Mouse (Mus musculus) forebrain, embryonic 10.5 days (tissue): ENCODE measurements at regions not wholly inside any gene's neighbourhood (a gene's known extent, or its start where the extent isn't known, plus 50 kb on each side); places are given as distances from the start of the nearest gene placed in this dataset.

Source experiments
- DNase-seq: peaks from one replicate; pipeline ENCODE4 v3.0.0-alpha.2; 2017; ENCODE audit warnings: low spot score; ENCODE audit errors: extremely low spot score
- H3K27ac ChIP-seq: fragments of 300-500 bp; sonication (generic); 2 replicates; pipeline ENCODE4 v1.5.1; 2016; ENCODE audit warnings: mild to moderate bottlenecking
- H3K27me3 ChIP-seq: fragments of 300-500 bp; sonication (generic); 2 replicates; pipeline ENCODE4 v1.6.1; 2016; ENCODE audit warnings: mild to moderate bottlenecking; ENCODE audit not compliant: poor library complexity, severe bottlenecking
- H3K36me3 ChIP-seq: fragments of 300-500 bp; sonication (generic); replicated peaks from 2 replicates; pipeline ENCODE4 v1.6.1; 2016; ENCODE audit warnings: mild to moderate bottlenecking, moderate library complexity
- H3K4me1 ChIP-seq: fragments of 300-500 bp; sonication (generic); 2 replicates; pipeline ENCODE4 v1.6.1; 2016
- H3K4me3 ChIP-seq: fragments of 300-500 bp; sonication (generic); 2 replicates; pipeline ENCODE4 v1.5.1; 2016; ENCODE audit warnings: mild to moderate bottlenecking, moderate library complexity
- H3K9me3 ChIP-seq: fragments of 300-500 bp; sonication (generic); 2 replicates; pipeline ENCODE4 v1.6.1; 2016; ENCODE audit warnings: mild to moderate bottlenecking, moderate library complexity
- WGBS: fragments of 180-500 bp; shearing (Covaris S2); methylation state at CpG from one replicate; pipeline ENCODE4 v1.1.7; 2016; 5-methylcytosine and 5-hydroxymethylcytosine counted together

- Histone ChIP-seq H3K9me3 (no peaks in the 10 kb centered on the region), H3K4me3 (no peak overlapping the region), H3K36me3 (no peaks in the 10 kb centered on the region), H3K27me3 (no peaks in the 10 kb centered on the region), H3K27ac (no peak overlapping the region), H3K4me1 (no peaks in the 10 kb centered on the region)
- WGBS = 86% methylated on average over 1 of the region's 1 CpGs
- no peak for DNase-seq
Observed at GRCm38 (mm10) chr14:123219590-123219989, 235.8 kb upstream of the Tmtc4 start.

- Histone ChIP-seq H3K36me3 (no peaks in the 10 kb centered on the region), H3K4me1 (no peaks in the 10 kb centered on the region), H3K27ac (no peak overlapping the region), H3K9me3 (no peaks in the 10 kb centered on the region), H3K4me3 (no peak overlapping the region), H3K27me3 (no peaks in the 10 kb centered on the region)
- DNase-seq = no peak
- WGBS = 89% methylated on average over 3 of the region's 3 CpGs
Observed at GRCm38 (mm10) chr14:123210241-123210640, 226.4 kb upstream of the Tmtc4 start.

DNA sequence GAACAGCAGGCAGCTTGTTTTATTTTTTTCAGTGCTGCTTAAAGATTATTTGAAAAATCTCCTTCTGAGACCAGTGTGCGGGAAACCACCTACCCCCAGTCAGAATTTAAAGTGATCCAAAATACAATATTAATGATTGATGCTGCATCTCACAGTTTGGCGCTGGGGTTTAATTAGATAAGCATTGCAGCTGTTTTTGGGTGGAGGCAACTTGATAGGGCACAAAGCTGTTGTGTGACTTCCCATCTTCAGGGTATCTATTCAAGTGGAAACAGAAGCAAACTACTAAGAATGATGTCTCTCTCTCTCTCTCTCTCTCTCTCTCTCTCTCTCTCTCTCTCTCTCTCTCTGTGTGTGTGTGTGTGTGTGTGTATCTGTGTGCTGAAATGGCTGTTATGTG, 219.0 kb upstream of the Tmtc4 start:
- DNase-seq = no peak
- WGBS = 89% methylated on average over 2 of the region's 2 CpGs
- Histone ChIP-seq H3K27me3 (no peaks in the 10 kb centered on the region), H3K4me3 (no peak overlapping the region), H3K9me3 (no peaks in the 10 kb centered on the region), H3K4me1 (peaks cover 9% of the 10 kb centered on the region; the same call in 1 of the 2 replicates), H3K27ac (no peak overlapping the region), H3K36me3 (no peaks in the 10 kb centered on the region)

DNA sequence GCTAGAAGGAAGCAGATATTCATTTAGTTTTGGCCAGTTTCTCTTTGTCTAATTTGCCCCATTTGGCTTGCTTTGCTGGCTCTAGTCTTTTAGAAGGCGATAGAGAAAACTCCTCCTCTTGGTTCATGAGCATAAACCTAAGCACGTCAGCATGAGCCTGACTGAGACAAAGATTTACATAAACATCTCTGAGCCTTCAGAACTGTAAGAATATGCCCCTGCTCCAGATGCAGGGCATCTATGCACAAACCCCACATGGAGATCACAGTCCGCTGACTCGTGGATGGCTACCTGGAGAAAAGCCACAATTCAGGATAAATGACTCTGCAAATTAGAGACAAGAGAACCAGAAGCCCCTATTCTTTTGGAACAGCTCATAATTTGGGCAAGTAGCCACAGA, 218.5 kb upstream of the Tmtc4 start:
- Histone ChIP-seq H3K4me3 (no peak overlapping the region), H3K27ac (0 out of 2 replicates have a peak overlapping the region, but pooled peaks have one; percentile 0), H3K36me3 (no peaks in the 10 kb centered on the region), H3K27me3 (no peaks in the 10 kb centered on the region), H3K9me3 (no peaks in the 10 kb centered on the region), H3K4me1 (peaks cover 9% of the 10 kb centered on the region; the same call in 1 of the 2 replicates)
- DNase-seq = no peak
- WGBS = 84% methylated on average over 4 of the region's 4 CpGs

DNA sequence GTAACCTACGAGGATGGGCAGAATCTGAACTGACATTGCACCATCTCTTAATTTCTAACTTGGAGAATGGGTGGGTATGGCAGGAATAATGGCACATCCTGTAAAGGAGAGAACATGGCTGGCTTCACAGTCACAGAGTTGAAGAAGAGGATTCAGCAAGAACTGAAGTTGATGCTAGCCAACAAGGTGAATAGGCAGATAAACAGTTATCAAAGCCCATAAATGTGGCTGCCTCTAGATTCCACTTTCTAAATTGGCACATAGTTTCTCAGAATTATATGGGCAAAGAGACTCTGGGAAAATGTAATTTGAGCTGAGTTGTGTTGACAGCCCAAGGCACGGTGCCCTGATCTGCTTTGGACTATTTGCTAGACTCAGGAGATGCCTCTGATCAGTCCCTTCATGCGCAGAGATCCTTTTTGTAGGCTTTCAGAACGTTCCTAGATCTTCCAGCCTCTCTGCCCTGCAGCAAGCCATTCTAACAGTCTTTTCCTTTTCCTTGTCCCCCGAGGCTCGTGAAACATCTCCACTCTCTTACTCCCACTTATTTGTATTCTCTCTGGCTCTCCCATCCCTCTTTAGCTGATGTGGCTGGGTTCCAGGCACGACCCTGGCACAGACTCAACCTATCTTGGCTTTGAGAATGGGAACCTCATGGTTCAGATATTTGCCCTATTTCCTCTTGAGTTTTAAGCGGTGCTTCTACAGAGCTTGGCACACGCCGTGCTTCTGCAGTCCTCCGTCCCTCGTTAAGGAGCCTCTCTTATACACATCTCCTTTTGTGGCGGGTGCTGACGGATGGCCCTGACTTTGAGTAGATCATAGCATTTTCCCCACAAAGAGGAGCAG, 217.8 kb upstream of the Tmtc4 start:
- H3K9me3 ChIP-seq = no peaks in the 10 kb centered on the region
- 80% methylated on average over 14 of the region's 14 CpGs for WGBS
- 0 out of 2 replicates have a peak overlapping the region, but pooled peaks have one; percentile 0 for H3K27ac ChIP-seq
- H3K27me3 ChIP-seq = no peaks in the 10 kb centered on the region
- no peak overlapping the region for H3K4me3 ChIP-seq
- no peak for DNase-seq
- H3K4me1 ChIP-seq = peaks cover 9% of the 10 kb centered on the region; the same call in 1 of the 2 replicates
- H3K36me3 ChIP-seq = no peaks in the 10 kb centered on the region

GRCm38 (mm10) chr14:123199111-123199510, 215.3 kb upstream of the Tmtc4 start:
- no peaks in the 10 kb centered on the region for H3K36me3 ChIP-seq
- DNase-seq = no peak
- no peak overlapping the region for H3K27ac ChIP-seq
- H3K4me3 ChIP-seq = no peak overlapping the region
- H3K27me3 ChIP-seq = no peaks in the 10 kb centered on the region
- peaks cover 9% of the 10 kb centered on the region; the same call in 1 of the 2 replicates for H3K4me1 ChIP-seq
- H3K9me3 ChIP-seq = no peaks in the 10 kb centered on the region
- WGBS = 66% methylated on average over 3 of the region's 3 CpGs

- H3K27ac ChIP-seq = no peak overlapping the region
- H3K4me1 ChIP-seq = no peaks in the 10 kb centered on the region
- H3K36me3 ChIP-seq = no peaks in the 10 kb centered on the region
- no peaks in the 10 kb centered on the region for H3K9me3 ChIP-seq
- 85% methylated on average over 2 of the region's 2 CpGs for whole genome bisulfite sequencing
- no peaks in the 10 kb centered on the region for H3K27me3 ChIP-seq
- no peak for DNase-seq
- H3K4me3 ChIP-seq = no peak overlapping the region
Observed at GRCm38 (mm10) chr14:123192574-123192973, 208.7 kb upstream of the Tmtc4 start.

DNA sequence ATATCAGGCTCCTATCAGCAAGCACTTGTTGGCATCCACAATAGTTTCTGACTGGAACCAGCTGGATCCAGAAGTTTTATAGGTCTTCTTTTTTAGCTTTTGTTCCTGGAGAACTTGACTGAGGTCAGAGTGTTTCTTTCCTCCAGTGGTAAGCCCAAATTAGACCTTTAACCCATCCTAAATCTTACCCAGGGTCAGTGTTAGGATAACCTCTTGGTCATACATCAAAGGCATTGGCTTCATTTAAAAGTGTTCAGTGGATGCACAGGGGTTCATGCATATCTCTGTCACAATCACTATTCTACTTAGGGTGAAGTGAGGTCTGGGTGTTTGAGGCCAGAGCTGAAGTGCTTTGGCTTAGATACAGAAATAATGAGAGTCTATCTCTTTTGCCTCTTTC, 206.9 kb upstream of the Tmtc4 start:
- Histone ChIP-seq H3K4me1 (no peaks in the 10 kb centered on the region), H3K36me3 (no peaks in the 10 kb centered on the region), H3K27ac (no peak overlapping the region), H3K27me3 (no peaks in the 10 kb centered on the region), H3K4me3 (no peak overlapping the region), H3K9me3 (no peaks in the 10 kb centered on the region)
- DNase-seq = no peak

DNA sequence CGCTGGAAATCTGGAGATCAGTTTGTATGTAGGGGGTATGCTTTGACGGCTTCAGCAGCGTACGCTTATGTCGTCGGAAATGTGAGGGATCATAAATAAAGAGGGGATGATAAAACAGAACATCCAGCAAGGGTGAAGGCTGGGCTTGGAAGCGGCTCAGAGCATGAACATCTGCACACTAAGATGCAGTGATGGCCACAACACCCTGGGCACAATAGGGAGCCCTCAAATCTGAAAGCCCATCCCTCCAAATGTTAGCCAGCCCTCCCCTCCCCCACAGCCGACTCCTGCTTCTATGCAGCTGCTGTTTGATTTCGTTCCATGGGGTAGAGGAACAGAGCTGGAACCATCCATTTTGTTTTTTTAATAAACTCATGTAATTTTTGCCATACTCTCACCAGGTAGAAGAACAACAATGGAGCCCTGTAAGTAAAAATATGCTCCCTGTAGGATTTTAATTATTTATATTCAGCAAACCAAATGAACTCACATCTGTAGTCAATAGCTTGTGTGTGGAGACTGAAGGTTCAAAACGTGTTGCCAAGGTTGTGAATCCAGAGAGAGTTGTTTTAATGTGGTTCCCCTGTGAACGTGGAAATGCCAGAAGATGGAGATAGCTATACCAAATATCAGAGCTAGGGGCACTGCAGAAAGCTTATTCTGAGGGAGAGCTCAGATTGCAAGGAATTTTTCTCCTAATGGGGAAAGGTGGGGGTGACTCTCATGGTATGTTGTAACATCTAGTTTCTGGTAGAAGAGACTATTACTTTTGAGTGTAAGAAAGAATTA, 203.6 kb upstream of the Tmtc4 start:
- 75% methylated on average over 11 of the region's 11 CpGs for WGBS
- no peak overlapping the region for H3K27ac ChIP-seq
- H3K36me3 ChIP-seq = no peaks in the 10 kb centered on the region
- H3K9me3 ChIP-seq = no peaks in the 10 kb centered on the region
- no peak overlapping the region for H3K4me3 ChIP-seq
- H3K4me1 ChIP-seq = no peaks in the 10 kb centered on the region
- DNase-seq = no peak
- no peaks in the 10 kb centered on the region for H3K27me3 ChIP-seq

GRCm38 (mm10) chr14:123173183-123173582, 189.3 kb upstream of the Tmtc4 start:
- 66% methylated on average over 2 of the region's 2 CpGs for WGBS
- no peaks in the 10 kb centered on the region for H3K4me1 ChIP-seq
- H3K36me3 ChIP-seq = no peaks in the 10 kb centered on the region
- H3K9me3 ChIP-seq = no peaks in the 10 kb centered on the region
- no peak overlapping the region for H3K4me3 ChIP-seq
- H3K27ac ChIP-seq = no peak overlapping the region
- DNase-seq = no peak
- no peaks in the 10 kb centered on the region for H3K27me3 ChIP-seq

GRCm38 (mm10) chr14:123171865-123172264, 188.0 kb upstream of the Tmtc4 start:
- WGBS = 46% methylated on average over 1 of the region's 1 CpGs
- DNase-seq = no peak
- no peaks in the 10 kb centered on the region for H3K4me1 ChIP-seq
- H3K27ac ChIP-seq = no peak overlapping the region
- no peaks in the 10 kb centered on the region for H3K9me3 ChIP-seq
- no peak overlapping the region for H3K4me3 ChIP-seq
- H3K36me3 ChIP-seq = no peaks in the 10 kb centered on the region
- H3K27me3 ChIP-seq = no peaks in the 10 kb centered on the region

- Histone ChIP-seq H3K4me1 (no peaks in the 10 kb centered on the region), H3K9me3 (no peaks in the 10 kb centered on the region), H3K36me3 (no peaks in the 10 kb centered on the region), H3K27me3 (no peaks in the 10 kb centered on the region), H3K27ac (no peak overlapping the region), H3K4me3 (no peak overlapping the region)
- 84% methylated on average over 4 of the region's 4 CpGs for WGBS
- DNase-seq = no peak
Observed at GRCm38 (mm10) chr14:123163842-123164241, 180.0 kb upstream of the Tmtc4 start.

- H3K27me3 ChIP-seq = no peaks in the 10 kb centered on the region
- no peaks in the 10 kb centered on the region for H3K4me1 ChIP-seq
- H3K4me3 ChIP-seq = no peak overlapping the region
- DNase-seq = no peak
- 88% methylated on average over 5 of the region's 5 CpGs for WGBS
- H3K9me3 ChIP-seq = no peaks in the 10 kb centered on the region
- no peaks in the 10 kb centered on the region for H3K36me3 ChIP-seq
- H3K27ac ChIP-seq = no peak overlapping the region
Observed at GRCm38 (mm10) chr14:123143489-123144046, 159.7 kb upstream of the Tmtc4 start.
